Mouse (Mus musculus) embryonic facial prominence, embryonic 12.5 days (tissue): ENCODE data around the gene Dvl3. TPM values are rescaled to one million over a fixed set of nuclear protein-coding genes. Genes with fewer than 3 reads are reported as not detected.

Experiments
- ATAC-seq: fragments of 200-750 bp; cut with Nextera tagmentation; 2 replicates; pipeline ENCODE4 v1.8.0; 2017; ENCODE audit not compliant: insufficient number of reproducible peaks, insufficient read depth, low FRiP score, low TSS enrichment
- H3K27ac ChIP-seq: fragments of 300-500 bp; sonication (generic); 2 replicates; pipeline ENCODE4 v1.5.1; 2016; ENCODE audit warnings: mild to moderate bottlenecking
- H3K27me3 ChIP-seq: fragments of 300-500 bp; sonication (generic); 2 replicates; pipeline ENCODE4 v1.6.1; 2016; ENCODE audit warnings: mild to moderate bottlenecking, moderate library complexity
- H3K36me3 ChIP-seq: fragments of 300-500 bp; sonication (generic); 2 replicates; pipeline ENCODE4 v1.6.1; 2016; ENCODE audit warnings: mild to moderate bottlenecking
- H3K4me1 ChIP-seq: fragments of 300-500 bp; sonication (generic); 2 replicates; pipeline ENCODE4 v1.6.1; 2016
- H3K4me2 ChIP-seq: fragments of 300-500 bp; sonication (generic); replicated peaks from 2 replicates; pipeline ENCODE4 v1.6.1; 2016; ENCODE audit warnings: mild to moderate bottlenecking, moderate library complexity
- H3K4me3 ChIP-seq: fragments of 300-500 bp; sonication (generic); 2 replicates; pipeline ENCODE4 v1.5.1; 2016; ENCODE audit warnings: mild to moderate bottlenecking
- H3K9ac ChIP-seq: fragments of 300-500 bp; sonication (generic); 2 replicates; pipeline ENCODE4 v1.6.1; 2016; ENCODE audit warnings: mild to moderate bottlenecking, moderate library complexity
- H3K9me3 ChIP-seq: fragments of 300-500 bp; sonication (generic); 2 replicates; pipeline ENCODE4 v1.6.1; 2016; ENCODE audit warnings: mild to moderate bottlenecking, moderate library complexity
- WGBS: fragments of 180-500 bp; shearing (Covaris S2); methylation state at CpG from one replicate; pipeline ENCODE4 v1.1.7; 2016; 5-methylcytosine and 5-hydroxymethylcytosine counted together
- polyA plus RNA-seq: library from polyadenylated mRNA; unstranded; fragments of >200 nt; fragmentation: Nextera tagmentation; extraction: Ambion mirVana; gene quantifications from 2 replicates; pipeline ENCODE4 v1.2.1, GENCODE M21; 2016

Dvl3 gene
- polyA plus RNA-seq, 1 experiment from 2014 or later, result 33.2 TPM

DNA sequence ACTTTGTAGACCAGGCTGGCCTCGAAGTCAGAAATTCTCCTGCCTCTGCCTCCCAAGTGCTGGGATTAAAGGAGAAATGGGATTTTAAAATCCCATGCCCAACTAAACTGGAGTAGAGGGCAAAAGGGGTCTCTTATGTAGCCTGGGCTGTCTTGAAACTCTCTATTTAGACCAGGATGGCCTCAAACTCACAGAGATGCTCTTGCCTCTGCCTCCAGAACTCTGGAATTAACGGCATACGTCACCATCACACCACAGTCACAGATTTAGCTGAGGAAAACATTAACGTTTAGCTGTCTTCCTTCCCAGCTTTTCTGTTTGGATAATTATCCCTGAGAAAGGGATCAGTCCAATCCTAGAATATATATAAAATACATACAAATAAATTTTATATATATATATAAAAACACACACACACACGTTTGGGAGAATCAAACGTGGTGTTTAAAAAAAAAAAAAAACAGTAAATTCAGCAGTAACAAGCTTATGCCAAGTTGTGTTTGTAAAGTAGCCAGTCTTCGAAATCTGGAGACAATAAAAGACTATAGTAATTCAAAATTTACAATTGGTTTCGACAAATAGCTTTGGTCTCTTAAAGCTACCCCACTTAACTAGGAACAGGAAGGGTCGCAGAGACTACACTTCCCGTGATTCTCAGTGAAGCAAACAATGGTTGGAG lies 18.0 kb downstream of the Dvl3 start:
- peaks cover 59% of the 10 kb centered on the region for H3K36me3 ChIP-seq
- H3K27ac ChIP-seq, result no peak overlapping the region
- peaks cover 21% of the 10 kb centered on the region for H3K4me1 ChIP-seq
- no peak for ATAC-seq
- no peaks in the 10 kb centered on the region for H3K27me3 ChIP-seq
- H3K4me3 ChIP-seq, result no peak overlapping the region
- no peak overlapping the region for H3K9ac ChIP-seq
- 48% methylated on average over 10 of the region's 10 CpGs for WGBS
- no peaks in the 10 kb centered on the region for H3K9me3 ChIP-seq
- no peak overlapping the region for H3K4me2 ChIP-seq

GRCm38 (mm10) chr16:20535296-20536080 lies 18.7 kb downstream of the Dvl3 start, which contains the start of gene Ap2m1:
Ap2m1 (plus strand) TSS chr16:20535478.
- Histone ChIP-seq H3K27ac (peak within 1 kb of the TSS; percentile 72), H3K36me3 (peaks cover 59% of the 10 kb centered on the region), H3K4me1 (peaks cover 21% of the 10 kb centered on the region), H3K27me3 (no peaks in the 10 kb centered on the region), H3K9me3 (no peaks in the 10 kb centered on the region), H3K9ac (peak within 1 kb of the TSS; percentile 87), H3K4me3 (peak within 1 kb of the TSS; percentile 90), H3K4me2 (peak within 1 kb of the TSS; percentile 71)
- WGBS, result under 1% methylated on average over 52 of the region's 52 CpGs
- peak; percentile 96 for ATAC-seq

DNA sequence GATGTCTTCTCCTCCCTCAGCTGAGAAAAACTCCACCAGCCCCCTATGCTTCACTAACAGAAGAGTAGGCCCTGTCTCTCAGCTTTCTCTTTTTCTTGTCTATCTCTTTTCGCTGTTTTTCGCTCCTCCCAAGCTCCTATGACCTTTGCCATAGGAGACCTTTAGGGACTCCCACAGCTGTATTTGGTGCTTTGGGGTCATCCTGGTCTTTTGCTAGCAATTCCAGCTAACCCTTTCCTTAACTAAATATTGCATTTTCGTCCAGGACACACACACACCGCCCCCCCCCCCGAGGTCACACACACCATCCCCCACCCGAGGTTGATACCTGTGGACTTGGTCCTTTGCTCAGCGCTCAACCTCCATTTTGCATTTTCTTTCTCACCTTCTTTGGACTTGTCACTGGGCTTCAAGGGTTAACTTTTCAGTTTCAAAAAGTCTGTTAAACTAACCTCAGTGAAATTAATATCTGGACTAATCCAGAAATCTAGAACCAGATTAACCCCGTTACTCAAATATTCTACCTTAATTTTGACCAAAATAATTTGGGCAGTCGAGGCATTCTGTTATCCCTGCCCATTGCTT lies 19.4 kb downstream of the Dvl3 start:
- no peaks in the 10 kb centered on the region for H3K9me3 ChIP-seq
- H3K4me1 ChIP-seq, result peaks cover 21% of the 10 kb centered on the region
- 25% methylated on average over 9 of the region's 9 CpGs for WGBS
- ATAC-seq, result no peak
- peak overlapping the region; percentile 72; the same call in 1 of the 2 replicates for H3K27ac ChIP-seq
- H3K9ac ChIP-seq, result peak overlapping the region; percentile 87
- H3K4me3 ChIP-seq, result peak overlapping the region; percentile 90
- H3K36me3 ChIP-seq, result peaks cover 59% of the 10 kb centered on the region
- H3K27me3 ChIP-seq, result no peaks in the 10 kb centered on the region
- peak overlapping the region; percentile 71 for H3K4me2 ChIP-seq

- WGBS, result 26% methylated on average over 5 of the region's 5 CpGs
- peak overlapping the region; percentile 71 for H3K4me2 ChIP-seq
Measured at GRCm38 (mm10) chr16:20537071-20537471, 20.3 kb downstream of the Dvl3 start.

DNA sequence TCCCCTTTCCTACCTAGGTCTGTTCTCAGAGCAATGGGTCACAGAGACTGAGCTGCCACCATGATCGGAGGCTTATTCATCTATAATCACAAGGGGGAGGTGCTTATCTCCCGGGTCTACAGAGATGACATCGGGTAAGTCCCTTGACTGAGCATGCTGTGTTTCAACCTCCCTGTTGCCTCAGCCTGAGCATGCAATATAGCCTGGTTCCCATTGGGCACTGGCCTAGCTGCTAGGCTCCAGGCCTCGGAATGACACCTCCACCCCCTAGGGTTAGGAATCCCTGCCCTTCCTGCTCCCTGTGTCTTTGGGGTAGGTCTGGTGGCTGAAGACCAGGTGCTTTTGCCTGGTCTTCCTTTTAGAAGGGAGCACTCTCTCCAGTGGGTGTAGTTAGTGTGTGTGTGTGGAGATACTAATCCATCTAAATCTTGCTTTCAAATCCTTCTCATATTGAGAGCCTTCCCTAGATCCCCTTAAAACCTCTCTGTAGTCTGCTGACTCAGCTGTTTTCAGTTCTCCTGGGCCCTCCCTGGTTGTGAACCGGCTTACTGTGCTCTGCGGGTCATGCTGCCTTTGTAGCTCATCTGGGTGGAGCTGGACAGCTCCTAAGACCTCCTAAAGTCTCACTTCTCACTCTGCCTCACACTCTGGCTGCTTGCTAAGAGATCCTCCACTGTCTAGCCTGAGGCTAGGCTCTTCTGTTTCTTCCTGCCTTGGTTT lies 21.0 kb downstream of the Dvl3 start:
- Histone ChIP-seq H3K4me2 (peak overlapping the region; percentile 71), H3K36me3 (peaks cover 60% of the 10 kb centered on the region), H3K9me3 (no peaks in the 10 kb centered on the region), H3K4me1 (peaks cover 21% of the 10 kb centered on the region), H3K9ac (peak overlapping the region; percentile 40), H3K4me3 (peak overlapping the region; percentile 90), H3K27me3 (no peaks in the 10 kb centered on the region), H3K27ac (0 out of 2 replicates have a peak overlapping the region, but pooled peaks have one; percentile 20)
- no peak for ATAC-seq
- WGBS, result 45% methylated on average over 6 of the region's 6 CpGs

More at GRCm38 (mm10) chr16:20537071-20537471, 20.3 kb downstream of the Dvl3 start:
- Histone ChIP-seq H3K9ac (peak overlapping the region; percentile 40), H3K4me3 (peak overlapping the region; percentile 90), H3K36me3 (peaks cover 59% of the 10 kb centered on the region), H3K4me1 (peaks cover 21% of the 10 kb centered on the region), H3K27ac (0 out of 2 replicates have a peak overlapping the region, but pooled peaks have one; percentile 20), H3K27me3 (no peaks in the 10 kb centered on the region), H3K9me3 (no peaks in the 10 kb centered on the region)
- no peak for ATAC-seq

DNA sequence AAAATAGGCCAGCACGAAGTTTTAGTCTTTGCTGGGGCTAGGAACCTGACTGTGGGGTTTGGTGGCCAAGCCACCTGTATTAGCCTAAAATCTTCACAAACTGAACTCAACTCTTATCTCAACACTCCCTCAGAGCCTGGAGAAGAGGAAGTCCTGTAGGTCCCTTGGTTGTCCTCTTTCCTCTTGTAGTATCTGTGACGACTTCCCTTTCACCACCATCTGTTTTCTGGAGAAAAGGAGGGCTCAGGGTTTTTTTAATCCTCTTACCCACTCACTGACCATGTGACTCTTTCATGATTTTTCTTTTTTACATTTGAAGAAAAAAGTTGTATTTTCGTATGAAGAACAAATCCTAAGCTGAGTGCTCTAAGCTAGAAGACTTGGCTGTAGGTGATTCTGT lies 22.9 kb downstream of the Dvl3 start:
- 81% methylated on average over 3 of the region's 3 CpGs for WGBS
- ATAC-seq, result no peak
- no peak overlapping the region for H3K27ac ChIP-seq
- no peak overlapping the region for H3K4me2 ChIP-seq
- H3K9ac ChIP-seq, result no peak overlapping the region
- no peak overlapping the region for H3K4me3 ChIP-seq
- H3K4me1 ChIP-seq, result peaks cover 21% of the 10 kb centered on the region
- no peaks in the 10 kb centered on the region for H3K27me3 ChIP-seq
- no peaks in the 10 kb centered on the region for H3K9me3 ChIP-seq
- H3K36me3 ChIP-seq, result peaks cover 66% of the 10 kb centered on the region

GRCm38 (mm10) chr16:20540438-20540837 lies 23.7 kb downstream of the Dvl3 start:
- ATAC-seq, result no peak
- Histone ChIP-seq H3K4me2 (no peak overlapping the region), H3K9me3 (no peaks in the 10 kb centered on the region), H3K27ac (no peak overlapping the region), H3K36me3 (peaks cover 73% of the 10 kb centered on the region), H3K27me3 (no peaks in the 10 kb centered on the region), H3K4me3 (no peak overlapping the region), H3K4me1 (peaks cover 21% of the 10 kb centered on the region), H3K9ac (no peak overlapping the region)
- 89% methylated on average over 4 of the region's 4 CpGs for whole genome bisulfite sequencing

DNA sequence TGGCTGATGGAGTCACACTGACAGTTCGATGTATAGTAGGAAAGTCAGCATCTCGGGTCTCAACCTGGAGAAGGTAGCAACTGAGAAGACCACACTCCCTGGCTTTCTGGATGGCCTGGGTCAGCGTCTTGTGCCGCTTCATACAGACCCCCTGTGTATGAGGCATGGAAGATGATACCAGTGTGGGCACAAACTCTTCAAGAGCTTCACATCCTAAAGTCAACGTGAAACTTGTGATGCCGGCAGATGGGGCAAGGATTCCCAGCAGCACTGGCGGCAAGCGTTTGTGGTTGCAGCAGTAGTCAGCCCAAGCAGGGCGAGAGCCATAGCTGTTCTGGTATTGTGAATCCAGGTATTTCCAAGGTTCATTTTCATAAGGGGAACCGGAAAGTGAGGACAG lies 28.9 kb downstream of the Dvl3 start:
- no peaks in the 10 kb centered on the region for H3K9me3 ChIP-seq
- H3K27ac ChIP-seq, result no peak overlapping the region
- ATAC-seq, result no peak
- no peak overlapping the region for H3K9ac ChIP-seq
- H3K4me2 ChIP-seq, result no peak overlapping the region
- no peak overlapping the region for H3K4me3 ChIP-seq
- H3K4me1 ChIP-seq, result peaks cover 15% of the 10 kb centered on the region
- H3K36me3 ChIP-seq, result peaks cover 61% of the 10 kb centered on the region
- WGBS, result 95% methylated on average over 10 of the region's 10 CpGs
- no peaks in the 10 kb centered on the region for H3K27me3 ChIP-seq

GRCm38 (mm10) chr16:20547423-20547822 lies 30.6 kb downstream of the Dvl3 start:
- Histone ChIP-seq H3K36me3 (peaks cover 60% of the 10 kb centered on the region), H3K4me3 (peak overlapping the region; percentile 81), H3K27ac (peak overlapping the region; percentile 57), H3K4me1 (peaks cover 15% of the 10 kb centered on the region), H3K4me2 (peak overlapping the region; percentile 78), H3K9ac (peak overlapping the region; percentile 48), H3K9me3 (no peaks in the 10 kb centered on the region), H3K27me3 (no peaks in the 10 kb centered on the region)
- 56% methylated on average over 5 of the region's 5 CpGs for WGBS
- ATAC-seq, result no peak

GRCm38 (mm10) chr16:20548096-20548948 lies 31.5 kb downstream of the Dvl3 start, which contains the start of gene Abcf3:
Abcf3 (plus strand) TSS chr16:20548577.
- under 1% methylated on average over 56 of the region's 56 CpGs for WGBS
- peak within 1 kb of the TSS; percentile 81 for H3K4me3 ChIP-seq
- peaks cover 62% of the 10 kb centered on the region for H3K36me3 ChIP-seq
- peaks cover 15% of the 10 kb centered on the region for H3K4me1 ChIP-seq
- H3K9me3 ChIP-seq, result no peaks in the 10 kb centered on the region
- H3K4me2 ChIP-seq, result peak within 1 kb of the TSS; percentile 78
- H3K9ac ChIP-seq, result peak within 1 kb of the TSS; percentile 86
- H3K27me3 ChIP-seq, result no peaks in the 10 kb centered on the region
- ATAC-seq, result peak; percentile 97
- H3K27ac ChIP-seq, result peak within 1 kb of the TSS; percentile 57
